Mouse (Mus musculus): ENCODE measurements at regions not wholly inside any gene's neighbourhood (a gene's known extent, or its start where the extent isn't known, plus 50 kb on each side); places are given as distances from the start of the nearest gene placed in this dataset.

GRCm38 (mm10) chr2:158921342-158922255 is 127.0 kb downstream of the Dhx35 start:
- DNase-seq (ENCODE audit: low read depth in 1 of 2, low spot score in 2 of 2): no peak
- Histone ChIP-seq H3K27ac (ENCODE audit: insufficient read depth, low read length) (no peak overlapping the region), H3K4me1 (ENCODE audit: control insufficient read depth, insufficient read depth, insufficient read length) (no peaks in the 10 kb centered on the region), H3K4me3 (ENCODE audit: extremely low read depth, insufficient read depth, insufficient read length) (no peak overlapping the region), H3K36me3 (ENCODE audit: control insufficient read depth, insufficient read depth, low read length) (no peaks in the 10 kb centered on the region), H3K27me3 (ENCODE audit: control insufficient read depth, insufficient read depth, low read length) (no peaks in the 10 kb centered on the region)
- 70% methylated on average over 12 of the region's 12 CpGs for WGBS
- TF ChIP-seq POLR2A (IDR thresholded peaks at IDR 0.05; ENCODE audit: low read depth, low read length): no peak
- TF ChIP-seq CTCF (IDR thresholded peaks at IDR 0.05; ENCODE audit: extremely low read depth, insufficient read depth, insufficient read length, insufficient replicate concordance): no peak

DNA sequence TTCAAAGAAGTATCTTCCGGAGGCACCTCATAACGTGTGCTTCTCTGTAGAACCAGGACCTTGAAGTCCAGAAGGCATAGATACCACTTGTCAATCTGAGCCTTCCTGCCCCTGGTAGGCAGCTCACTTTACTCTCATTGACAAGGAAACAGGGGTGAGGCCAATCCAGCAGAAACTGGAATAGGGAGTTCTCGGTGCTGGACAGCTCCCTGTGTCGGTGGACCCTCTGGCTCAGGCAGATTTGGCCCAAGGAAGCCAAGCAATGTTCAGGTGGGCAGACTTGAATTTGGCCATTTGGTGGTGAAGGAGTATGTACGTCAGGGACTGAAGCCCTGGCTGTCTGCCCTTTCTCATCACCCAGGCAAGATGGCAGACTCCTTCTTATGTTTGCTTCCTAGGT is 128.2 kb downstream of the Dhx35 start:
- no peak overlapping the region for H3K4me3 ChIP-seq (ENCODE audit: extremely low read depth, insufficient read depth, insufficient read length)
- H3K27me3 ChIP-seq (ENCODE audit: control insufficient read depth, insufficient read depth, low read length): no peaks in the 10 kb centered on the region
- WGBS: 53% methylated on average over 5 of the region's 5 CpGs
- no peak for TF ChIP-seq CTCF (IDR thresholded peaks at IDR 0.05; ENCODE audit: extremely low read depth, insufficient read depth, insufficient read length, insufficient replicate concordance)
- no peak for TF ChIP-seq POLR2A (IDR thresholded peaks at IDR 0.05; ENCODE audit: low read depth, low read length)
- no peak for DNase-seq (ENCODE audit: low read depth in 1 of 2, low spot score in 2 of 2)
- no peaks in the 10 kb centered on the region for H3K36me3 ChIP-seq (ENCODE audit: control insufficient read depth, insufficient read depth, low read length)
- no peaks in the 10 kb centered on the region for H3K4me1 ChIP-seq (ENCODE audit: control insufficient read depth, insufficient read depth, insufficient read length)
- H3K27ac ChIP-seq (ENCODE audit: insufficient read depth, low read length): no peak overlapping the region

DNA sequence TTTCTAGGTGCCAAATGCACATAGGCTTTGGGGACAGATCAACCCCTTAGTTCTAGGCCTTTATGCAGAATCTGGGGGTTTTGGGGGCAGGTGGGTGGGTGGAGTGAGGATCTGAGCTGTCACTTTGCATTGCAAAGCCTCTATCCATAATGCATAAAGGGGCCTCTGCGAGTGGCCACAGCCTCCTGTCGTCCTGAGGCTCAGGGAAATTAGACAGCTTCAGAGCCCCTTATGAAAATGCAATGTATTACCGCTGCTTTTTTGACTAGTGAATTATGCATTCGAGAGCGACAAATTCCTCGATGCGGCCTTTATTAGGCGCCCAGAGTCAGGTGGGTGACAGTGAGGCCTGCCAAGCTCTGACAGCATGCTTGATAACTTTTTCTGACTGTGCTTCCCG is 134.9 kb downstream of the Dhx35 start:
- 78% methylated on average over 9 of the region's 9 CpGs for WGBS
- H3K27ac ChIP-seq (ENCODE audit: insufficient read depth, low read length): no peak overlapping the region
- no peak overlapping the region for H3K4me3 ChIP-seq (ENCODE audit: extremely low read depth, insufficient read depth, insufficient read length)

DNA sequence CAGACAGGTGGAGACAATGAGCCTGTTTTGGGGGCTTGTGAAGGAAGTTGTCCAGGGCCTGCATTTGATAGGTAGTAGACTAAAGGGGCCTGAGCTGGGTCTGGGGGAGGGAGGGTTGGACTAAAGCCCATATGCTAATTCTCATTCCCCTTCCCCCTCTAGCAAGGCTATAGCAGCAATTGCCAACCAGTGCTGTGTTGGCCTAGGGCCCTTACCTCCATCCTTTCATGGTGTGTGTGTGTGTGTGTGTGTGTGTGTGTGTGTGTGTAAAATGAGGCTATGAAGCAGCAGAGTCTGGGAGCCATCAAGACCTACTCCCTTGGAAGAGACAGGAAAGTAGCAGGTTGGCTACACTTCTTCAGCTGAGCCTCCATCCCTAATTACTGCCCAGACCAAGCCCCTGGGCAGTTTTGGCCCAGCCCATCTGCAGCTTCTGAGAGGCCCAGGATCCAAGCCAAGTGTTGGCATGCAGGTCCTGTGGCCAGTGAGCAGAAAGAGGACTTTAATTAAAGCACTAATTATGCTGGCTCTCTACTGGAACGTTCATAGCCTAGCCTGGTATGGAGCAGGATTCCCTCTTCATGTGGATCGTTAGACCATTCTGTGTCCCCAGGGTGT is 143.4 kb downstream of the Dhx35 start:
- H3K4me1 ChIP-seq (ENCODE audit: control insufficient read depth, insufficient read depth, insufficient read length): no peaks in the 10 kb centered on the region
- H3K27ac ChIP-seq (ENCODE audit: insufficient read depth, low read length): no peak overlapping the region
- no peak overlapping the region for H3K4me3 ChIP-seq (ENCODE audit: extremely low read depth, insufficient read depth, insufficient read length)
- DNase-seq (ENCODE audit: low read depth in 1 of 2, low spot score in 2 of 2): no peak
- TF ChIP-seq POLR2A (IDR thresholded peaks at IDR 0.05; ENCODE audit: low read depth, low read length) (no peak), CTCF (IDR thresholded peaks at IDR 0.05; ENCODE audit: extremely low read depth, insufficient read depth, insufficient read length, insufficient replicate concordance) (no peak)
- no peaks in the 10 kb centered on the region for H3K36me3 ChIP-seq (ENCODE audit: control insufficient read depth, insufficient read depth, low read length)
- H3K27me3 ChIP-seq (ENCODE audit: control insufficient read depth, insufficient read depth, low read length): no peaks in the 10 kb centered on the region
- 84% methylated on average over 2 of the region's 2 CpGs for WGBS

More for the DNA sequence above, 134.9 kb downstream of the Dhx35 start:
- Histone ChIP-seq H3K27me3 (ENCODE audit: control insufficient read depth, insufficient read depth, low read length) (no peaks in the 10 kb centered on the region), H3K4me1 (ENCODE audit: control insufficient read depth, insufficient read depth, insufficient read length) (no peaks in the 10 kb centered on the region), H3K36me3 (ENCODE audit: control insufficient read depth, insufficient read depth, low read length) (no peaks in the 10 kb centered on the region)
- TF ChIP-seq CTCF (IDR thresholded peaks at IDR 0.05; ENCODE audit: extremely low read depth, insufficient read depth, insufficient read length, insufficient replicate concordance): no peak
- no peak for TF ChIP-seq POLR2A (IDR thresholded peaks at IDR 0.05; ENCODE audit: low read depth, low read length)
- no peak for DNase-seq (ENCODE audit: low read depth in 1 of 2, low spot score in 2 of 2)

GRCm38 (mm10) chr2:158949418-158949817 is 154.8 kb downstream of the Dhx35 start:
- no peaks in the 10 kb centered on the region for H3K27me3 ChIP-seq (ENCODE audit: control insufficient read depth, insufficient read depth, low read length)
- no peak for DNase-seq (ENCODE audit: low read depth in 1 of 2, low spot score in 2 of 2)
- H3K27ac ChIP-seq (ENCODE audit: insufficient read depth, low read length): no peak overlapping the region
- H3K4me1 ChIP-seq (ENCODE audit: control insufficient read depth, insufficient read depth, insufficient read length): no peaks in the 10 kb centered on the region
- no peak for TF ChIP-seq CTCF (IDR thresholded peaks at IDR 0.05; ENCODE audit: extremely low read depth, insufficient read depth, insufficient read length, insufficient replicate concordance)
- TF ChIP-seq POLR2A (IDR thresholded peaks at IDR 0.05; ENCODE audit: low read depth, low read length): no peak
- 71% methylated on average over 6 of the region's 6 CpGs for WGBS
- H3K36me3 ChIP-seq (ENCODE audit: control insufficient read depth, insufficient read depth, low read length): no peaks in the 10 kb centered on the region
- no peak overlapping the region for H3K4me3 ChIP-seq (ENCODE audit: extremely low read depth, insufficient read depth, insufficient read length)

DNA sequence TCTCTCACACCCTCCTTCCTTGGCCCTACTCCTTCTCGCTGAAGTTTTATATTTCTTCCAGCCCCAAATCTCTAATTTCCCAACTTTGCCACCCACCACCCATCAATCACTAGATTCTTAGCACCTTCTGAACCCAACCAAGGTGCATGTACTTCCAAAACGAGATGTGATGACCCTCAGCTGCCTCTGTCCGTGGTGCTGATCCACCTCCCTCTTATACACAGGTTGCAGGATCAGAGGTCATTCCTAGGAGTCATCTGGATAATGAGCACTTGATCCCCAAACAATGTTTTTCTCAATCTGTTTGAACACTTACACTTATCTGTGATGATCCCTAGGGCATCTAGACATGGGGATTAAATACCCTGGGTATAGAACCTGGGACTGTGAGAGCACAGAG is 156.5 kb downstream of the Dhx35 start:
- WGBS: 38% methylated on average over 3 of the region's 3 CpGs
- TF ChIP-seq CTCF (IDR thresholded peaks at IDR 0.05; ENCODE audit: extremely low read depth, insufficient read depth, insufficient read length, insufficient replicate concordance) (no peak), POLR2A (IDR thresholded peaks at IDR 0.05; ENCODE audit: low read depth, low read length) (no peak)
- Histone ChIP-seq H3K36me3 (ENCODE audit: control insufficient read depth, insufficient read depth, low read length) (no peaks in the 10 kb centered on the region), H3K4me1 (ENCODE audit: control insufficient read depth, insufficient read depth, insufficient read length) (no peaks in the 10 kb centered on the region), H3K27ac (ENCODE audit: insufficient read depth, low read length) (no peak overlapping the region), H3K27me3 (ENCODE audit: control insufficient read depth, insufficient read depth, low read length) (no peaks in the 10 kb centered on the region), H3K4me3 (ENCODE audit: extremely low read depth, insufficient read depth, insufficient read length) (no peak overlapping the region)
- no peak for DNase-seq (ENCODE audit: low read depth in 1 of 2, low spot score in 2 of 2)

DNA sequence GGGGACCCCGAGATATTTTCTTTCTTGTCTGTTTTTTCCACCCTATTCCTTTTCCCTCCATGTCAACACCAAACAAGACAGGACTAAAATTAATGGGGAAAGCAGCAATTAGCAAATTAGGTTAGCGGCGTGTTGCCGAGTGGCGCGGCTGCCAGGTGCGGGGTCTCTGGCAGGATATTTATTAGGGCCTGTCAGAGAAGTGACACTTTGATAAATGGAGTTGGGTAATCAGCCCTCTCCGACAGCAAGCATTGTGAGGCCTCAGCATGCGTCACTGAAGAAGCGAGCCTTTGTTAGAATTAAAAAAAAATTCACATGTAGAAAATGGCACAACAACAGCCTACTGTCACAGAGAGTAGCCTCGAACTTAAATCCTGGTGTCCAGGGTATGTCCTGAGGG is 162.3 kb downstream of the Dhx35 start:
- Histone ChIP-seq H3K36me3 (ENCODE audit: control insufficient read depth, insufficient read depth, low read length) (no peaks in the 10 kb centered on the region), H3K27ac (ENCODE audit: insufficient read depth, low read length) (no peak overlapping the region), H3K4me1 (ENCODE audit: control insufficient read depth, insufficient read depth, insufficient read length) (no peaks in the 10 kb centered on the region), H3K4me3 (ENCODE audit: extremely low read depth, insufficient read depth, insufficient read length) (no peak overlapping the region), H3K27me3 (ENCODE audit: control insufficient read depth, insufficient read depth, low read length) (no peaks in the 10 kb centered on the region)
- no peak for DNase-seq (ENCODE audit: low read depth in 1 of 2, low spot score in 2 of 2)
- TF ChIP-seq POLR2A (IDR thresholded peaks at IDR 0.05; ENCODE audit: low read depth, low read length) (no peak), CTCF (IDR thresholded peaks at IDR 0.05; ENCODE audit: extremely low read depth, insufficient read depth, insufficient read length, insufficient replicate concordance) (no peak)
- 46% methylated on average over 11 of the region's 11 CpGs for WGBS
